Mouse (Mus musculus) heart, embryonic 11.5 days (tissue): ENCODE results near the gene Diras1. TPM values are rescaled to one million over a fixed set of nuclear protein-coding genes. Genes with fewer than 3 reads are reported as not detected.

Experiments
- ATAC-seq: fragments of 200-750 bp; cut with Nextera tagmentation; replicated peaks from 2 replicates; pipeline ENCODE4 v1.8.0; 2017; ENCODE audit warnings: moderate library complexity; ENCODE audit not compliant: insufficient number of reproducible peaks, low FRiP score, low TSS enrichment
- H3K27ac ChIP-seq: fragments of 300-500 bp; sonication (generic); 2 replicates; pipeline ENCODE4 v1.5.1; 2014; ENCODE audit warnings: mild to moderate bottlenecking, low read depth, low read length
- H3K27me3 ChIP-seq: fragments of 300-500 bp; sonication (generic); 2 replicates; pipeline ENCODE4 v1.6.1; 2014; ENCODE audit warnings: mild to moderate bottlenecking, low read length, mixed read lengths; ENCODE audit not compliant: control insufficient read depth, insufficient read depth
- H3K36me3 ChIP-seq: fragments of 300-500 bp; sonication (generic); 2 replicates; pipeline ENCODE4 v1.6.1; 2014; ENCODE audit warnings: mild to moderate bottlenecking, low read length, moderate library complexity, mixed read lengths; ENCODE audit not compliant: control insufficient read depth, insufficient read depth
- H3K4me1 ChIP-seq: fragments of 300-500 bp; sonication (generic); 2 replicates; pipeline ENCODE4 v1.6.1; 2014; ENCODE audit warnings: low read length; ENCODE audit not compliant: control insufficient read depth, insufficient read depth
- H3K4me2 ChIP-seq: fragments of 300-500 bp; sonication (generic); 2 replicates; pipeline ENCODE4 v1.6.1; 2014; ENCODE audit warnings: mild to moderate bottlenecking, moderate library complexity
- H3K4me3 ChIP-seq: fragments of 300-500 bp; sonication (generic); 2 replicates; pipeline ENCODE4 v1.5.1; 2014; ENCODE audit warnings: low read depth, low read length
- H3K9ac ChIP-seq: fragments of 300-500 bp; sonication (generic); 2 replicates; pipeline ENCODE4 v1.6.1; 2014; ENCODE audit warnings: mild to moderate bottlenecking, low read depth, low read length, moderate library complexity
- H3K9me3 ChIP-seq: fragments of 300-500 bp; sonication (generic); replicated peaks from 2 replicates; pipeline ENCODE4 v1.6.1; 2016; ENCODE audit warnings: low read length; ENCODE audit not compliant: control insufficient read depth
- WGBS: fragments of 180-500 bp; shearing (Covaris S2); extraction: QIAGEN DNeasy Blood & Tissue Kit; methylation state at CpG from one replicate; pipeline ENCODE4 v1.1.7; 2014; ENCODE audit not compliant: insufficient replicate concordance; 5-methylcytosine and 5-hydroxymethylcytosine counted together
- polyA plus RNA-seq: library from polyadenylated mRNA; unstranded; fragments of >200 nt; fragmentation: Nextera tagmentation; extraction: Ambion mirVana; gene quantifications from 2 replicates; pipeline ENCODE4 v1.2.1, GENCODE M21; 2014

Gene Diras1
- polyA plus RNA-seq, 1 experiment from 2014 or later, result 0.13 TPM

DNA sequence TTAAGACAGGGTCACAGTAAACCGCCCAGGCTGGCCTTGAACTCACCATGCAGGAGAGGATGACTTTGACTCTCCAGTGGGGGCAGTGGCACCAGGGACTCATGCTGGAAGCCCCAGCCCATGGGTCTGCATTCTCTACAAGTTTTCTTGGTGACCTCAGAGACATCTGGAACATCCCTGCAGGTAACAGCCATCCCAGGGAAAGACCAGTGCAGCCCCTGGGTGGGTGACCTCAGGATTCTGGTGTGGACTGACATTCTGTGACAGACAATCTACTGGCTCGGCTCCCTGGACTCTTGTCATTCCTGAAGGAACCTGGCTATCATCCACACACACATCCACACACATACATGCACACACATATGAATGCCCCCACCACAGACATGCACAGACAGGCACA, 9.8 kb downstream of the Diras1 start:
- Histone ChIP-seq H3K4me1 (no peaks in the 10 kb centered on the region), H3K9ac (no peak overlapping the region), H3K4me2 (no peak overlapping the region), H3K36me3 (no peaks in the 10 kb centered on the region), H3K27me3 (peaks cover 8% of the 10 kb centered on the region; the same call in 1 of the 2 replicates), H3K27ac (no peak overlapping the region), H3K9me3 (no peaks in the 10 kb centered on the region), H3K4me3 (no peak overlapping the region)
- WGBS, result 73% methylated on average over 2 of the region's 2 CpGs
- ATAC-seq, result no peak

DNA sequence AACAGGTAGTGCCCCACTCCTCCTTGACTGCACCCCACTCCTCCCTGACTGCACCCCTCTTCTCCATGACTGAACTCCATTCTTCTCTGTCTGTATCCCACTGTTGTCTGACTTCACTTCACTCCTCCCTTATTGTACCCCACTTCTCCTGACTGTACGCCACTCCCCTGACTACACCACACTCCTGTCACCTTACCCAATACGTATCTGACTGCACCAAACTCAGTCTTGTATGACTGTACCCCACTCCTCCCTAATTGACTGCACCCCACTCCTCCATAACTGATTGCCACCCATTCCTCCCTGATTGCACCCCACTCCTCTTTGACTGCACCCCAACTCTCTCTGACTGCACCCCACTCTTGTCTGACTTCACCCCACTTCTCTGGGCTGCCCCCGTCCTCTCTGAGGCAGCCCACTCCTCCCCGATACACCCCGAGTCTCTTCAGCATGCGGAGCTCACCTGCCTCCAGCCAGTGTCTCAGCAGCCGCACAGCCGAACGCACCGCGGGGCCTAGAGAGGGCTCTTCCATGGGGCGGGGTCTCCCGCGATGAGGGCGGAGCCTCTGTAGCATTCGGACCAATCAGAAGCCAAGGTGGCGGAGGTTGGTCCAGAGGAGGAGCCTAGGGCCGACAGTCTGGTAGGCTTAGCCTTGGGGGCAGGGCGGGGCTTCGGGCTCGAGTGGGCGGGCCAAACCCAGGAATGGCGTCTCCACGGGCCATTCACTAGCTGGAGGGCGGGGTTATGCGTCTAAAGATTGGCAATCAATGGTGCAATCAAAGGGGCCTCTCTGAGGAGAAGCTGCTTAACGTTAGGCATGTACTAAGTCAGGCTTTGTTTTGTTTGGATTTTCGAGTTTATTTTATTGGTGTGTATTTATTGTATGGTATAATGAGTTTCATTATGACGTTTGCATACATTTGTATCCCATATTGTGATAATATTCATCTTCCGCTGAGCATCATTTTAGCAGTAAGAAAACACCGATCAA, 10.8 kb downstream of the Diras1 start, which contains the start of gene Gng7:
Gng7 (minus strand) TSS at position 553 of the 992 bp plus-strand sequence.
- H3K9ac ChIP-seq, result no peak within 1 kb of the TSS; the same call in 1 of the 2 replicates
- H3K9me3 ChIP-seq, result no peaks in the 10 kb centered on the region
- no peaks in the 10 kb centered on the region for H3K4me1 ChIP-seq
- no peaks in the 10 kb centered on the region for H3K36me3 ChIP-seq
- peak within 1 kb of the TSS; percentile 55 for H3K4me2 ChIP-seq
- peaks cover 6% of the 10 kb centered on the region; the same call in 1 of the 2 replicates for H3K27me3 ChIP-seq
- ATAC-seq, result peak; percentile 89
- no peak within 1 kb of the TSS for H3K27ac ChIP-seq
- H3K4me3 ChIP-seq, result peak within 1 kb of the TSS; percentile 12
- WGBS, result 11% methylated on average over 31 of the region's 31 CpGs

DNA sequence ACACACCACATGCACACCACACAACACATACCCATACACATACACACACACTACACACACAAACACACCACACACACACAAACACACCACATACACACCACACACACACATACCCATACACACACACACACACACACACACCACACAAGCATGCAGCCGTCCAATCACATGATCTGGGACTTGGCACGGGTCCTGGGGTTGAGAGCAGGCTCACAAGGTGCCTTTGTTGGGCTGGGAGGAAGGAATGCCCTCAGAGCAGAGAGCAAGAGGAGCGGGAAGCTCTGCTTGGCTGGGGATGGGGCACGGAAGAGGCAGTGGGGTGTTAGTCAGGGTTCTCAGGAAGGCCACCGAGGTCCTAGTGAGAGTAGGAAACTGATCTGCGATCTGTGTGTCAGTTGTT, 14.6 kb downstream of the Diras1 start:
- Histone ChIP-seq H3K27ac (no peak overlapping the region), H3K27me3 (peaks cover 7% of the 10 kb centered on the region; the same call in 1 of the 2 replicates), H3K4me2 (no peak overlapping the region), H3K36me3 (no peaks in the 10 kb centered on the region), H3K9ac (no peak overlapping the region), H3K9me3 (no peaks in the 10 kb centered on the region), H3K4me1 (no peaks in the 10 kb centered on the region), H3K4me3 (no peak overlapping the region)
- 63% methylated on average over 6 of the region's 6 CpGs for WGBS
- ATAC-seq, result no peak

DNA sequence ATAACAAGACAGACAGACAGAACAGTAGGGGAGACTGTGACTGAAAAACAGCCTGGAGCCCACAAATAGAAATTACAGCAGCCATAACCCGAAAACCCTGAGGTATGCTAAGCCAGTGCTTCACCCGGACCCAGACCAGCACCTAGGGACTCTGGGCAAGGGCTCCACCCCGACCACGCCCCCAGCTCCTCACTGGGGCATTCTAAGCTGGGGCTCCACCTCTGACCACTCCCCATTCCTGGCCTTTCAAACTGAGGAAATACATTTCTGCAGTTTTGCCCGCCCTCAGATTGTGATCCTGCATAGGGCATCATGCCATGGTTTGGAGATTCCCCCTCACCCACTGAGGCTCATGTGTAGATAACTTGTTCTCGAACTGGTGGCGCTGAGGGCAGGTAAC, 18.2 kb downstream of the Diras1 start:
- WGBS, result 28% methylated on average over 7 of the region's 7 CpGs
- no peak for ATAC-seq
- no peaks in the 10 kb centered on the region for H3K4me1 ChIP-seq
- no peak overlapping the region for H3K27ac ChIP-seq
- H3K4me2 ChIP-seq, result no peak overlapping the region
- H3K36me3 ChIP-seq, result no peaks in the 10 kb centered on the region
- H3K9ac ChIP-seq, result no peak overlapping the region
- H3K27me3 ChIP-seq, result peaks cover 5% of the 10 kb centered on the region; the same call in 1 of the 2 replicates
- no peak overlapping the region for H3K4me3 ChIP-seq
- no peaks in the 10 kb centered on the region for H3K9me3 ChIP-seq

DNA sequence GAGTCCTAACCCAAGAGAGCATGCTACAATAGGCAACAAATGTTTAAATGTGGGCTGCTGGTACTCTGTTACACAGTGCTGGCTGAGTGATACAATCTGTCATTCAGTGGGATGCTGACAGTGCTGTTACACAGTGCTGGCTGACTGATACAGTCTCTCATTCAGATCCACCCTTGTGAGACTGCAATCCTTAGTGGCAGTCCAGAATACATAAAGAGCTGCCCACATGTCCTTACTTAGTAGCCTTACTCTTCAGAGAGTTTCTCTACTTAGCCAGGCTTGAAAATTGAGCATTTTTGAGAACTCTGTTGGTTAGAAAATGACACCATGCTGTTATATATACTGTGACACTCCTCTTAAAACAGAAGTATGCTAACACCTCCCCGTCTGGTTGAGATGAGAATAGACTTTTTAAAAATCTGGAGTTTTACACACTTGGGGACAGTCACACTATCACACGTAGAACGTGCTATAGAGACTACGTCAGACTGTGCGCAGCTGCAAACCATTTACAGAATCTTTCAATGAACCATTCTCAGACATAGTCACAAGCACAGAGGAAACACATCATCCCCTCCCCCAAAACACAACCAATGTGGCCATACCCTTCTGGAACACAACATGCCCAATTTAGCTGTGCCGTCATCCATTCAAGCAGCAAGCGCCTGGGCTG, 19.3 kb downstream of the Diras1 start:
- Histone ChIP-seq H3K4me1 (peaks cover under 1% of the 10 kb centered on the region; the same call in 1 of the 2 replicates), H3K9ac (no peak overlapping the region), H3K36me3 (no peaks in the 10 kb centered on the region), H3K9me3 (no peaks in the 10 kb centered on the region), H3K27me3 (peaks cover 4% of the 10 kb centered on the region; the same call in 1 of the 2 replicates), H3K4me3 (no peak overlapping the region), H3K27ac (no peak overlapping the region), H3K4me2 (no peak overlapping the region)
- 83% methylated on average over 7 of the region's 7 CpGs for WGBS
- no peak for ATAC-seq

DNA sequence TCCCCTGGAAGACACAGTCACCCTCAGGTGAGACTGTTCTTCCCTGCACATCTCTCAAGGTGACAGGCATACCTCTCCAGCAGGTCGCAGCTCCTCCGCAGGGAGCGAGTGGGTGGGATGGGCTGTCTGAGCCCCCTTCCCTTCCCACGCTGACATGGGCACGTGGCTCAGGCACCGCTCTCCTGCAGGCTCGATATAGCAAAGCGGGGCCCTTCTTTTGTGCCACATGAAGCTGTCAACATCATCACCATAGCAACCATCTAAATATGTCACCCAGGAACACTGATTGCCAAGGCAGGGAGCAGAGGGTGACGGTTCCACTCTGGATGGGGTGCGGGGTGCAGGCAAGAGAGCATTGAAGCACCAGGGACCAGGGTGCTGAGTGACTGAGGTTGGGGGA, 24.3 kb downstream of the Diras1 start:
- Histone ChIP-seq H3K9me3 (no peaks in the 10 kb centered on the region), H3K4me2 (no peak overlapping the region), H3K9ac (0 out of 2 replicates have a peak overlapping the region, but pooled peaks have one; percentile 4), H3K27me3 (peaks cover 20% of the 10 kb centered on the region), H3K36me3 (no peaks in the 10 kb centered on the region), H3K27ac (no peak overlapping the region), H3K4me1 (peaks cover 4% of the 10 kb centered on the region; the same call in 1 of the 2 replicates), H3K4me3 (no peak overlapping the region)
- 59% methylated on average over 10 of the region's 10 CpGs for WGBS
- ATAC-seq, result no peak

DNA sequence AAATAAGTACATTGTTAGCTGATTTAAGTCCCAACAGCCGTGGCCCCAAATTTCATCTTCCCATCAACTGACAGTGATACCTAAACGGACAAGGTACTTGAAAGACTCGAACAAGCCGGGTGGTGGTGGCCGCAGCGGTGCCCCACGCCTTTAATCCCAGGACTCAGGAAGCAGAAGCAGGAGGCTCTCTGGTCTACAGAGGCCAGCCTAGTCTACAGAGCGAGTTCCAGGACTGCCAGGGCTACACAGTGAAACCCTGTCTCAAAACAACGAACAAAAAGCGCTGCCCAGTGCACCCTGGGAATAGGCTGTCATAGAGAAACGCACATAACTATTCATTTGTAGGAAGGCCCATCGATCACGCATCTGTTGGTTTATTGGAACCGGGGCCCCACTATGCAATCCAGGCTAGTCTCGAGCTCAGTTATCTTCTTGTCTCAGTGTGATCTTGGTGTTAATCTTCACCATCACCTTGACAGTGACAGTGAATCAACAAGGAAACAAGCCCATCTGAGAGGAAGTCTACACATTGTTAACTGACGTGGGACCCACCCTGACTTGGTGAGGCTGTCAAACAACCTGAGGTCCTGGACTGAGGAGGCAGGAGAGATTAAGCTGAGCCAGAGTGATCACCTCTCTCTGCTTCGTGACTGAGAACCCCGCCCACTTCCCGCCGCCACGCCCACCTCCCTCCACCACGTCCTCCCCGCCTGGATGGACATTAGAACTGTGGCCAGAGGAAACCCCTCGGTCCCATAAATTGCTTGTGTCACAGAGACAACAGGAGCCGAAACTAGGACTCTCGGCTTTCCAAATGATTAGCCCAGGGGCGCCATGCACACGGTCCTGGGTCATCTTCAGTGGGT, 25.0 kb downstream of the Diras1 start:
- Histone ChIP-seq H3K4me3 (no peak overlapping the region), H3K9ac (0 out of 2 replicates have a peak overlapping the region, but pooled peaks have one; percentile 4), H3K36me3 (no peaks in the 10 kb centered on the region), H3K27me3 (peaks cover 20% of the 10 kb centered on the region), H3K27ac (no peak overlapping the region), H3K4me1 (peaks cover 4% of the 10 kb centered on the region; the same call in 1 of the 2 replicates), H3K9me3 (no peaks in the 10 kb centered on the region), H3K4me2 (no peak overlapping the region)
- no peak for ATAC-seq
- 44% methylated on average over 28 of the region's 28 CpGs for WGBS
